Mouse (Mus musculus) MEL (cell line): ENCODE results near the gene Setd5.

Source experiments
- CHD2 ChIP-seq: IDR thresholded peaks from 2 replicates; pipeline ENCODE4 v1.6.1; 2011; ENCODE audit warnings: low read length, improper control_type of control experiment
- CTCF ChIP-seq, 3 experiments: IDR thresholded peaks in 2 of 3; conservative IDR thresholded peaks in 1 of 3; 2 replicates each; pipeline ENCODE4 v1.5.1; 2011 to 2012; ENCODE audit warnings: low read length in 3 of 3, low read depth in 2 of 3, mild to moderate bottlenecking in 2 of 3, improper control_type of control experiment in 1 of 3, inconsistent platforms in 1 of 3, mixed read lengths in 1 of 3, moderate library complexity in 1 of 3; ENCODE audit not compliant: control insufficient read depth in 1 of 3, insufficient read depth in 1 of 3, poor library complexity in 1 of 3, severe bottlenecking in 1 of 3
- EP300 ChIP-seq, 2 experiments: IDR thresholded peaks; 2 replicates each; pipeline ENCODE4 v1.6.1; 2011; ENCODE audit warnings: improper control_type of control experiment in 2 of 2, low read length in 2 of 2, low read depth in 1 of 2, mild to moderate bottlenecking in 1 of 2
- GATA1 ChIP-seq: IDR thresholded peaks from 2 replicates; pipeline ENCODE4 v1.6.1; 2011; ENCODE audit warnings: low read depth, low read length, improper control_type of control experiment
- MAX ChIP-seq: IDR thresholded peaks from 2 replicates; pipeline ENCODE4 v1.6.1; 2011; ENCODE audit warnings: low read length, improper control_type of control experiment
- MEF2A ChIP-seq: IDR thresholded peaks from 2 replicates; pipeline ENCODE4 v1.6.1; 2014; ENCODE audit warnings: low read depth, mild to moderate bottlenecking, inconsistent platforms, low read length, improper control_type of control experiment; ENCODE audit not compliant: poor library complexity, insufficient replicate concordance, severe bottlenecking; ENCODE audit errors: extremely low read depth
- MXI1 ChIP-seq: IDR thresholded peaks from 2 replicates; pipeline ENCODE4 v1.6.1; 2011; ENCODE audit warnings: mild to moderate bottlenecking, low read depth, low read length, improper control_type of control experiment
- NELFE ChIP-seq: IDR thresholded peaks from 2 replicates; pipeline ENCODE4 v1.6.1; 2011; ENCODE audit warnings: low read depth, low read length, improper control_type of control experiment
- POLR2A ChIP-seq, 2 experiments: IDR thresholded peaks; 2 replicates each; pipeline ENCODE4 v1.6.1; 2011 to 2012; ENCODE audit warnings: low read length in 2 of 2, mild to moderate bottlenecking in 2 of 2, control low read depth in 1 of 2, improper control_type of control experiment in 1 of 2, low read depth in 1 of 2, moderate library complexity in 1 of 2; ENCODE audit not compliant: control insufficient read depth in 1 of 2, insufficient read depth in 1 of 2, poor library complexity in 1 of 2
- TBP ChIP-seq: IDR thresholded peaks from 2 replicates; pipeline ENCODE4 v1.8.0; 2011; ENCODE audit warnings: low read depth, low read length, improper control_type of control experiment
- USF1 ChIP-seq: IDR thresholded peaks from 2 replicates; pipeline ENCODE4 v1.6.1; 2014; ENCODE audit warnings: low read depth, mild to moderate bottlenecking, inconsistent platforms, low read length, improper control_type of control experiment, moderate library complexity
- ZMIZ1 ChIP-seq: IDR thresholded peaks from 2 replicates; pipeline ENCODE4 v1.6.1; 2012; ENCODE audit warnings: low read depth, mild to moderate bottlenecking, inconsistent platforms, low read length, improper control_type of control experiment, moderate library complexity

GRCm38 (mm10) chr6:113160106-113160505, 82.9 kb downstream of the Setd5 start:
- no peak for TF ChIP-seq MAX
- TF ChIP-seq MXI1 = no peak
- no peak for TF ChIP-seq CTCF (IDR thresholded peaks at IDR 0.05 in 2 of 3, conservative IDR thresholded peaks at IDR 0.05 in 1 of 3; ENCODE audit: control insufficient read depth in 1 of 3, insufficient read depth in 1 of 3, low read depth in 2 of 3, low read length in 3 of 3, poor library complexity in 1 of 3, severe bottlenecking in 1 of 3)
- no peak for TF ChIP-seq GATA1
- no peak for TF ChIP-seq MEF2A
- no peak for TF ChIP-seq POLR2A (IDR thresholded peaks at IDR 0.05; ENCODE audit: control insufficient read depth in 1 of 2, insufficient read depth in 1 of 2, low read depth in 1 of 2, low read length in 2 of 2, poor library complexity in 1 of 2)
- TF ChIP-seq USF1 = no peak
- no peak for TF ChIP-seq EP300 (IDR thresholded peaks at IDR 0.05; ENCODE audit: low read depth in 1 of 2, low read length in 2 of 2)
- no peak for TF ChIP-seq NELFE
- TF ChIP-seq CHD2 = no peak
- TF ChIP-seq TBP = no peak
- TF ChIP-seq ZMIZ1 = no peak
